Mouse (Mus musculus): ENCODE data around the gene Mrpl11.

DNA sequence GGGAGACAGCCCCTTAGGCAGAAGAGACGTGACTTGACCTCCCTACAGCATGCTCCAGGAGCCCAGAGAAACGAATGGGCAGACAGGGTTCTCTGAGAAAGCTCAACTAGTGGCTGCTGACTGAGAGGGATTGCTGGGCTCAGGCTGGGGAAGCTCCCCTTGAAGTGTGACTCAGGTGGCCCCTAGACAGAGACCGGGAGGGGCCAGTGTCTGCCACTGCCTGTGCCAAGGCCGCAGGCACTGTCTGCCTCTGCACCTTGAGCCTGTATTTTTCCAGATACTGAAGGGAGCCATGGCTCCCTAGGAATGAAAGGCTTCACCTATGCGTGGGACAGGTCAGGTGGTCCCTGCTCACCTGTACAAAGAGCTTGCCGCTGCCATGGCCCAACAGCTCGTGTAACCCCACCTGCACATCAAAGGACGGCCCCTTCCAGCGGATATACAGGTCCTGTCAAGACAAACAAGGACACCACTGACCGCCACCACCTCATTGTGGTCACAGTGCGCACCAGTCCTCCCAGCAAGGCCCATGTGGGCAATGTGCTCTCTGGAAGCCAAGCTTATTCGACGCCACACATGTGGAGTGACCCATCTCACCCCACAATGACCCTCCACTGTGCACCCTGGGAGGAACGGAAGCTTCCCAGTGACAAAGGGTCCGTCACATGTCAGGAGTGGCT, 45.9 kb upstream of the Mrpl11 start:
- TF ChIP-seq POLR2A (IDR thresholded peaks at IDR 0.05; ENCODE audit: low read depth, low read length) (no peak), CTCF (conservative IDR thresholded peaks at IDR 0.05; ENCODE audit: insufficient read depth, insufficient read length, low read depth, low read length) (no peak)

Data from kidney, adult 2 months (tissue).